Mouse (Mus musculus): ENCODE results near the gene Phlpp1.

DNA sequence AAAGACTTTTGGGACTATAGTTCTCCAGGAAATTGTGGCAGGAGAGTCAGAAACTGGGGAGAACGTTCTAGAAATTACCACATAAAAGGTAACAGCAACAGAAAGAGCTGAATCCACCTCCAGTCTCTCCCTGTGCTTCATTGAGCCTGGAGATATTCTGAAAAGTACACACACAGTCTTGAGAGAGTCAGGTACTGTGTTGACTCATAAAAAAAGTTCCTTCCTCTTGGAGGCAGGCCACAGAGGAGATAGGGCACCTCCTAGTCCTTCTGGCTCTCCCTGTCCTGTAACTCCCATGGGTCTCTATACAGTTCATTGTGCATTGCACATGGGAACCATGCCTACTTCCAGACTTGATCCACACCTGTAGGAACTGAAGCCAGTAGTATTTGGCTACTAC, 149.0 kb downstream of the Phlpp1 start:
- TF ChIP-seq POLR2A (IDR thresholded peaks at IDR 0.05; ENCODE audit: borderline replicate concordance, extremely low read depth, low read depth, low read length) (no peak), CTCF (IDR thresholded peaks at IDR 0.05; ENCODE audit: insufficient read depth, low read length) (no peak)

All from lung, adult 2 months (tissue).